Comparison of ENCODE assay signal across 8 mouse cellular contexts in the genomic region with DNA sequence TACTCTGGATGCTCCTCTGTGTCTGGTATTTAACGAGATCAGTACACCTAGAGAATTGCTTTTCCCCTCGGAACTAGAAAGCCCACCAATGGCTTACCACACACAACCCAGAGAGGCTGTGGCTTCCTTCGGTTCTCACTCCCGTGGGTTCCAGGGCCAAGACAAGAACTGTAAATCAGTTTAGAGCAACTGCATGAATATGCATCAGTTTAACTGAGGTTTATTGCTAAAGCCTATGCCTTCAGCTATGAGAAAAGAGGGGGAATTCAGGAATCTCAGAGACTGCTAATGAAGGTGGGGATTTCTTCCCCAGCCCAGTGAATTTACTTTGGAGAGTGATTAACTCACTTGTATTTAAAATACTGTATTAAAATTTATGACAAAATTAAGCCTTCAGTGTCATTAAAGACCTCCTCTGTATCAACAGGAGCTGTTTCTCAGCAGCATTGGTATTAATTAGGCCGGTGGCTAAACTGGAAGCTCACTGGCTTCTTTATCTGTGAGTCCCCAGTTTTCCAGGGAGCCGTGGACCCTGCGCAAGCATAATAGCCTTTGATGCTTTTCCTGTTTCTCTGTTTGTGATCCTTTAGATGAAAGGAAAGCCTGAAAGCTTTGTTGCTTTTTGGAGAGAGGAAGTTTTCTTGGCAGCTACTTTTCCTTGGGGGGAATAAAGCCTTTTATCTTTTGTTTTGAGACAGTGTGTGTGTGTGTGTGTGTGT. TPM values are rescaled to one million over a fixed set of nuclear protein-coding genes. Genes with fewer than 3 reads are reported as not detected.
DNase-seq lines count a peak whose midpoint lies in the region; ATAC-seq and TF ChIP-seq lines count a peak whose summit lies in the region.

No protein-coding gene starts in this region.

- H3K27ac ChIP-seq in gastrocnemius, adult 2 months, result peak overlapping the region; percentile 70
- H3K27ac ChIP-seq in lung, embryonic 15.5 days, result peak overlapping the region; percentile 38
- H3K27ac ChIP-seq in hindbrain, embryonic 11.5 days (ENCODE audit: low read depth, low read length), result peak overlapping the region; percentile 39; the same call in 1 of the 2 replicates
- H3K27ac ChIP-seq in neural tube, embryonic 13.5 days (replicated peaks), result peak overlapping the region; percentile 79

- H3K36me3 ChIP-seq in lung, embryonic 15.5 days, result no peaks in the 10 kb centered on the region
- H3K36me3 ChIP-seq in hindbrain, embryonic 11.5 days (ENCODE audit: control insufficient read depth, insufficient read depth, low read length), result no peaks in the 10 kb centered on the region
- peaks cover 4% of the 10 kb centered on the region for H3K36me3 ChIP-seq in neural tube, embryonic 13.5 days

- H3K4me1 ChIP-seq in lung, embryonic 15.5 days, result peaks cover 17% of the 10 kb centered on the region; the same call in 1 of the 2 replicates
- no peaks in the 10 kb centered on the region for H3K4me1 ChIP-seq in hindbrain, embryonic 11.5 days (replicated peaks; ENCODE audit: control insufficient read depth, insufficient read depth, low read length)
- H3K4me1 ChIP-seq in neural tube, embryonic 13.5 days (replicated peaks), result peaks cover 25% of the 10 kb centered on the region

- no peak for DNase-seq in gastrocnemius, adult 2 months
- DNase-seq in gastrocnemius, postnatal 4 days (ENCODE audit: low spot score in 2 of 2), result no peak
- no peak for DNase-seq in lung, postnatal 25 days (ENCODE audit: low spot score)
- DNase-seq in hindbrain, embryonic 11.5 days (ENCODE audit: low spot score), result peak; percentile 15
- no peak for DNase-seq in cerebellum, adult 8-10 months
- DNase-seq in thymus, postnatal 10 days (ENCODE audit: low spot score in 2 of 2), result no peak

- H3K9ac ChIP-seq in lung, embryonic 15.5 days, result no peak overlapping the region
- no peak overlapping the region for H3K9ac ChIP-seq in hindbrain, embryonic 11.5 days (ENCODE audit: low read depth, low read length)
- H3K9ac ChIP-seq in neural tube, embryonic 13.5 days, result 0 out of 2 replicates have a peak overlapping the region, but pooled peaks have one; percentile 41

- intact Hi-C loops in gastrocnemius, adult 2 months (cut with DNase I), result no loop called here

- no peaks in the 10 kb centered on the region for H3K27me3 ChIP-seq in lung, embryonic 15.5 days
- no peaks in the 10 kb centered on the region for H3K27me3 ChIP-seq in hindbrain, embryonic 11.5 days (ENCODE audit: control insufficient read depth, insufficient read depth, low read length)
- no peaks in the 10 kb centered on the region for H3K27me3 ChIP-seq in neural tube, embryonic 13.5 days

- no peaks in the 10 kb centered on the region for H3K9me3 ChIP-seq in lung, embryonic 15.5 days
- no peaks in the 10 kb centered on the region for H3K9me3 ChIP-seq in hindbrain, embryonic 11.5 days (ENCODE audit: control insufficient read depth, low read length)
- no peaks in the 10 kb centered on the region for H3K9me3 ChIP-seq in neural tube, embryonic 13.5 days

- H3K4me3 ChIP-seq in gastrocnemius, adult 2 months, result no peak overlapping the region
- H3K4me3 ChIP-seq in lung, embryonic 15.5 days, result no peak overlapping the region
- H3K4me3 ChIP-seq in hindbrain, embryonic 11.5 days (ENCODE audit: low read depth, low read length), result no peak overlapping the region
- H3K4me3 ChIP-seq in neural tube, embryonic 13.5 days, result 0 out of 2 replicates have a peak overlapping the region, but pooled peaks have one; percentile 8

- ATAC-seq in lung, embryonic 15.5 days (ENCODE audit: borderline replicate concordance, extremely low read depth, low FRiP score, low TSS enrichment), result peak; percentile 42; the same call in 1 of the 2 replicates
- ATAC-seq in hindbrain, embryonic 11.5 days (ENCODE audit: low FRiP score), result 0 out of 2 replicates have a peak, but pooled peaks have one; percentile 60
- ATAC-seq in neural tube, embryonic 13.5 days (ENCODE audit: low read depth), result peak; percentile 73

- no peak overlapping the region for H3K4me2 ChIP-seq in lung, embryonic 15.5 days
- H3K4me2 ChIP-seq in hindbrain, embryonic 11.5 days (replicated peaks; ENCODE audit: low read depth, low read length), result no peak overlapping the region
- H3K4me2 ChIP-seq in neural tube, embryonic 13.5 days, result peak overlapping the region; percentile 46

- 39% methylated on average over 7 of the region's 7 CpGs for WGBS in lung, embryonic 15.5 days
- 31% methylated on average over 7 of the region's 7 CpGs for WGBS in hindbrain, embryonic 11.5 days
- WGBS in neural tube, embryonic 13.5 days, result 6% methylated on average over 7 of the region's 7 CpGs

- no peak for TF ChIP-seq CTCF in gastrocnemius, adult 2 months (IDR thresholded peaks at IDR 0.05)

RNA-seq across cellular contexts. Expression of gene Fam13c, which starts 44.4 kb away (rescaled TPM):
- total RNA-seq in gastrocnemius, adult 2 months (2021), result 1 to 10 TPM; 5.2 to 7.0 TPM
- total RNA-seq in gastrocnemius, postnatal 4 days (2021), result 1 to 10 TPM; 7.9 to 8.3 TPM
- polyA plus RNA-seq in lung, embryonic 15.5 days (2015; fragmentation: Nextera tagmentation; extraction: Ambion mirVana), result 10.0 and 10.1 TPM in 2 replicates
- polyA plus RNA-seq in hindbrain, embryonic 11.5 days (2014; fragmentation: Nextera tagmentation; extraction: Ambion mirVana), result 17.1 and 19.8 TPM in 2 replicates
- 17.8 and 20.2 TPM in 2 replicates for polyA plus RNA-seq in neural tube, embryonic 13.5 days (2015; fragmentation: Nextera tagmentation; extraction: Ambion mirVana)
